Comparison of ENCODE assay signal across 27 mouse cellular contexts in the genomic region with DNA sequence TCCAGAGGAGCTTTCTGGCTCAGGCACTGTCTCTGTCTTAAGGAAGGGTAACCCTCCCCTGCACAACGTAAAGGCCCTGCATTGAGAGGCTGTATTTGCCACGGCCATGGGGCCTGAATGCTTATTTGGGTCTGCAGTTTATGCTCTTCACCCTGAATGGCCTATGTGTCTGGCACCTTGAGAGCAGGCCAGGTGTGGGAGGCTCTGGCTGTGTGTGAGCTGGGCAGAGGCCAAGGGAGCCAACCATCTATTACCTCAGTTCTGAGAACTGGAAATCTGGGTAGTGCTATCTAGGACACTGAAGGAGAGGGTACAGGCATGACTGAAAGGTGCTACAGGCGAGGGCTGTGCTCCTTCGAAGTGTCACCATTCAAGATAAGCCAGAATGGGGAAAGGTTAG. TPM values are rescaled to one million over a fixed set of nuclear protein-coding genes. Genes with fewer than 3 reads are reported as not detected.
DNase-seq lines count a peak whose midpoint lies in the region; ATAC-seq and TF ChIP-seq lines count a peak whose summit lies in the region.
"Had no signal": no experiment of that assay in that cellular context is flagged by ENCODE, and none has a peak within 500 bp of the region (broad histone marks: within the 10 kb centered on the region; RNA-seq: fewer than 3 reads in every experiment).

No protein-coding gene starts in this region.

- H3K4me1 ChIP-seq in heart, embryonic 11.5 days (ENCODE audit: control insufficient read depth, insufficient read depth, low read length): no peaks in the 10 kb centered on the region
- H3K4me1 ChIP-seq in lung, postnatal 0 days (ENCODE audit: insufficient read depth, low read depth, low read length): no peaks in the 10 kb centered on the region
- H3K4me1 ChIP-seq: embryonic facial prominence, embryonic 10.5 days; limb, embryonic 15.5 days; liver, embryonic 15.5 days had no signal

- no peak overlapping the region for H3K4me2 ChIP-seq in heart, embryonic 11.5 days
- H3K4me2 ChIP-seq in lung, postnatal 0 days (replicated peaks; ENCODE audit: low read depth, low read length): no peak overlapping the region
- H3K4me2 ChIP-seq: heart, embryonic 15.5 days; limb, embryonic 15.5 days; liver, embryonic 15.5 days had no signal

- peaks cover 2% of the 10 kb centered on the region; the same call in 1 of the 2 replicates for H3K36me3 ChIP-seq in heart, embryonic 11.5 days (ENCODE audit: control insufficient read depth, insufficient read depth, low read length)
- peaks cover 46% of the 10 kb centered on the region for H3K36me3 ChIP-seq in lung, postnatal 0 days (ENCODE audit: insufficient read depth, low read length)

- no peak overlapping the region for H3K9ac ChIP-seq in heart, embryonic 11.5 days (ENCODE audit: low read depth, low read length)
- no peak overlapping the region for H3K9ac ChIP-seq in lung, postnatal 0 days (replicated peaks; ENCODE audit: low read depth)
- H3K9ac ChIP-seq: heart, embryonic 15.5 days; limb, embryonic 15.5 days; liver, embryonic 15.5 days had no signal

- H3K27ac ChIP-seq in heart, embryonic 11.5 days (ENCODE audit: low read depth, low read length): no peak overlapping the region
- H3K27ac ChIP-seq in lung, postnatal 0 days (ENCODE audit: low read length): no peak overlapping the region
- H3K27ac ChIP-seq: embryonic facial prominence, embryonic 10.5 days; heart, embryonic 15.5 days; hindbrain, postnatal 0 days; limb, embryonic 15.5 days; liver, embryonic 15.5 days had no signal

- no peaks in the 10 kb centered on the region for H3K27me3 ChIP-seq in heart, embryonic 11.5 days (ENCODE audit: control insufficient read depth, insufficient read depth, low read length)
- no peaks in the 10 kb centered on the region for H3K27me3 ChIP-seq in lung, postnatal 0 days (replicated peaks; ENCODE audit: insufficient read depth, low read length)
- H3K27me3 ChIP-seq: heart, embryonic 15.5 days; limb, embryonic 15.5 days; liver, embryonic 15.5 days had no signal

- no peak for TF ChIP-seq CTCF in lung, postnatal 0 days (IDR thresholded peaks at IDR 0.05)

- H3K9me3 ChIP-seq in heart, embryonic 11.5 days (replicated peaks; ENCODE audit: control insufficient read depth, low read length): no peaks in the 10 kb centered on the region
- no peaks in the 10 kb centered on the region for H3K9me3 ChIP-seq in lung, postnatal 0 days (ENCODE audit: low read length)
- H3K9me3 ChIP-seq: embryonic facial prominence, embryonic 10.5 days; heart, embryonic 15.5 days; limb, embryonic 15.5 days; liver, embryonic 15.5 days had no signal

- 54% methylated on average over 4 of the region's 4 CpGs for WGBS in heart, embryonic 11.5 days (ENCODE audit: insufficient replicate concordance)
- 75% methylated on average over 4 of the region's 4 CpGs for WGBS in lung, postnatal 0 days

- ATAC-seq in heart, embryonic 11.5 days (replicated peaks; ENCODE audit: insufficient number of reproducible peaks, low FRiP score, low TSS enrichment): no peak
- 0 out of 2 replicates have a peak, but pooled peaks have one; percentile 7 for ATAC-seq in monocyte, adult 5-6 weeks (replicated peaks; ENCODE audit: insufficient number of reproducible peaks, low FRiP score, low TSS enrichment, poor library complexity, severe bottlenecking)
- ATAC-seq in lung, postnatal 0 days: no peak
- ATAC-seq: forebrain, embryonic 14.5 days; hindbrain, postnatal 0 days; intestine, postnatal 0 days had no signal

- peak; percentile 12 to 14 for DNase-seq in heart, adult 9 months (ENCODE audit: low spot score in 2 of 2)
- peak; percentile 61 for DNase-seq in cerebellum, adult 11-12 months
- DNase-seq in cerebellum, postnatal 25 days: peak; percentile 54 to 67
- DNase-seq in lung, postnatal 0 days (ENCODE audit: low spot score): no peak
- no peak for DNase-seq in MN1 (ENCODE audit: low spot score)
- DNase-seq in adrenal gland, adult 8-10 months: no peak
- DNase-seq: B cell, adult 2 months; right cerebral cortex, postnatal 4 days; thymus, postnatal 4 days had no signal

- no peak for TF ChIP-seq EP300 in lung, postnatal 0 days (IDR thresholded peaks at IDR 0.05)

- no peak overlapping the region for H3K4me3 ChIP-seq in heart, embryonic 11.5 days (ENCODE audit: low read depth, low read length)
- no peak overlapping the region for H3K4me3 ChIP-seq in lung, postnatal 0 days (ENCODE audit: low read depth, low read length)
- H3K4me3 ChIP-seq: embryonic facial prominence, embryonic 10.5 days; erythroblast, embryonic 14.5 days; heart, embryonic 15.5 days; limb, embryonic 15.5 days; liver, embryonic 15.5 days had no signal

RNA-seq across cellular contexts. Expression of a gene that starts 8.5 kb away (rescaled TPM):
- 0.82 TPM in 1 of 2 replicates, not detected in the other for polyA plus RNA-seq in heart, embryonic 11.5 days (2014; fragmentation: Nextera tagmentation; extraction: Ambion mirVana)
- 0.78 to 1.9 TPM (median 1.3 TPM) in 3 replicates for total RNA-seq in monocyte, adult 5-6 weeks (2017)
- polyA plus RNA-seq in lung, postnatal 0 days (2015; fragmentation: Nextera tagmentation; extraction: Ambion mirVana): 0.39 and 0.49 TPM in 2 replicates
- total RNA-seq in adrenal gland, adult 8-10 months (2022): under 1 TPM in 3 of 4 experiments, not detected in 1; 0.46 to 0.75 (median 0.49) TPM
- total RNA-seq: gastrocnemius, postnatal 4 days; hindbrain, postnatal 0 days; layer of hippocampus, postnatal 25 days; left cerebral cortex, postnatal 14 days; midbrain, postnatal 0 days had no signal
- polyA plus RNA-seq: brain, embryonic 14.5 days; erythroblast, embryonic 14.5 days; hindbrain, postnatal 0 days had no signal

RNA-seq across cellular contexts. Expression of a gene that starts 36.9 kb away (rescaled TPM):
- polyA plus RNA-seq in heart, embryonic 11.5 days (2014; fragmentation: Nextera tagmentation; extraction: Ambion mirVana): 27.4 and 29.1 TPM in 2 replicates
- 23.8 to 40.6 TPM (median 30.4 TPM) in 3 replicates for total RNA-seq in monocyte, adult 5-6 weeks (2017)
- polyA plus RNA-seq in lung, postnatal 0 days (2015; fragmentation: Nextera tagmentation; extraction: Ambion mirVana): 9.2 and 11.9 TPM in 2 replicates
- total RNA-seq in adrenal gland, adult 8-10 months (2022): 10 to 100 TPM; 49.2 to 64.3 (median 59.1) TPM

RNA-seq across cellular contexts. Expression of a gene that starts 47.0 kb away (rescaled TPM):
- polyA plus RNA-seq in heart, embryonic 11.5 days (2014; fragmentation: Nextera tagmentation; extraction: Ambion mirVana): not detected in 2 replicates
- 0.19 to 0.49 TPM (median 0.21 TPM) in 3 replicates for total RNA-seq in monocyte, adult 5-6 weeks (2017)
- polyA plus RNA-seq in lung, postnatal 0 days (2015; fragmentation: Nextera tagmentation; extraction: Ambion mirVana): 0.02 and 0.06 TPM in 2 replicates
- total RNA-seq in adrenal gland, adult 8-10 months (2022): under 1 TPM in 3 of 4 experiments, not detected in 1; 0.22 to 0.31 (median 0.23) TPM
- total RNA-seq: common myeloid progenitor, adult 5-6 weeks; gastrocnemius, postnatal 4 days; hindbrain, postnatal 0 days; layer of hippocampus, postnatal 25 days; left cerebral cortex, postnatal 14 days; midbrain, postnatal 0 days had no signal
- polyA plus RNA-seq: brain, embryonic 14.5 days; embryonic facial prominence, embryonic 10.5 days; erythroblast, embryonic 14.5 days; heart, embryonic 15.5 days; kidney, embryonic 16.5 days; neural tube, embryonic 11.5 days had no signal

Comparison
In these comparisons a context has a peak if more than half of its experiments do, and no peak if none do; other contexts are left out.
1. DNase-seq: peak in heart, adult 9 months (2 of 2), cerebellum, adult 11-12 months (single experiment) and cerebellum, postnatal 25 days (2 of 2); none in lung, postnatal 0 days (single experiment), MN1 (single experiment) and adrenal gland, adult 8-10 months (single experiment).